27 mouse cellular contexts compared by ENCODE assay signal in the genomic region with DNA sequence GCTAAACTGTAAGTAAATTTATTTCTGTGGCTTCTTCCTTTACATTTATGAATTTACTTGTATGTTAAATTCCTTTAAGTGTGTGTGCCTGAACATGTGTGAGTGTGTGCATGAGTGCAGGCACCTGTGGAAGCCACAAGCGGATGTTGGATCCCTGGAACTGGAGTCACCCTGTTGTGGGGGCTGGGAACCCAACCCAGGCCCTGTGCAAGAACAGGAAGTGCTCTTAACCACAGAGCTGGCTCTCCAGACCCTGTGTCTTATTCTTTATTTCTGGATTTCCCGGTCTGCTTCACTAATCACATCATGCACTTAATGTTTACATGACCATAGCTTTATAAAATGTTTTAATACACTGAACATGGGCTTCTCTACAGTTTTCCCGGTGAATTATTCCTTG.
A peak's percentile ranks its signal among the peaks of the same experiment; 100 is the strongest.
DNase-seq lines count a peak whose midpoint lies in the region; ATAC-seq and TF ChIP-seq lines count a peak whose summit lies in the region.
"Had no signal": no experiment of that assay in that cellular context is flagged by ENCODE, and none has a peak within 500 bp of the region (broad histone marks: within the 10 kb centered on the region; RNA-seq: fewer than 3 reads in every experiment).

No protein-coding gene starts in this region.

- H3K36me3 ChIP-seq in thymus, adult 2 months (ENCODE audit: control insufficient read depth, insufficient read depth, low read length), result no peaks in the 10 kb centered on the region
- H3K36me3 ChIP-seq in kidney, embryonic 16.5 days (ENCODE audit: insufficient read depth, low read length), result no peaks in the 10 kb centered on the region
- H3K36me3 ChIP-seq: forebrain, embryonic 10.5 days; G1E; heart, embryonic 10.5 days; heart, embryonic 13.5 days had no signal

- H3K27ac ChIP-seq in thymus, adult 2 months (ENCODE audit: control insufficient read depth, insufficient read depth, low read length), result no peak overlapping the region
- no peak overlapping the region for H3K27ac ChIP-seq in kidney, embryonic 16.5 days (ENCODE audit: low read length)
- H3K27ac ChIP-seq: forebrain, embryonic 10.5 days; forebrain, embryonic 13.5 days; heart, embryonic 10.5 days; heart, embryonic 13.5 days; hindbrain, embryonic 14.5 days; hindbrain, postnatal 0 days had no signal

- no peak for TF ChIP-seq CTCF in thymus, adult 2 months (IDR thresholded peaks at IDR 0.05; ENCODE audit: borderline replicate concordance, control insufficient read depth, extremely low read depth, insufficient read depth, low read length, poor library complexity)

- peaks cover 3% of the 10 kb centered on the region; the same call in 1 of the 2 replicates for H3K4me1 ChIP-seq in thymus, adult 2 months (replicated peaks; ENCODE audit: control insufficient read depth, insufficient read depth, low read length)
- no peaks in the 10 kb centered on the region for H3K4me1 ChIP-seq in kidney, embryonic 16.5 days (ENCODE audit: insufficient read depth, low read length)
- H3K4me1 ChIP-seq: forebrain, embryonic 10.5 days; forebrain, embryonic 13.5 days had no signal

- 39% methylated on average over 3 of the region's 3 CpGs for WGBS in thymus, adult 2 months
- 81% methylated on average over 3 of the region's 3 CpGs for WGBS in kidney, embryonic 16.5 days

- H3K4me3 ChIP-seq in thymus, adult 2 months (ENCODE audit: control insufficient read depth, insufficient read depth, low read length), result no peak overlapping the region
- H3K4me3 ChIP-seq in kidney, embryonic 16.5 days (ENCODE audit: low read length), result no peak overlapping the region
- H3K4me3 ChIP-seq: forebrain, embryonic 10.5 days; forebrain, embryonic 13.5 days; heart, embryonic 10.5 days; heart, embryonic 13.5 days had no signal

- DNase-seq in thymus, adult 2 months, result peak; percentile 24
- no peak for DNase-seq in thymus, postnatal 10 days (ENCODE audit: low spot score in 2 of 2)
- DNase-seq in thymus, postnatal 14 days, result peak; percentile 37
- no peak for DNase-seq in embryo, embryonic 10.5 days (ENCODE audit: low spot score)
- DNase-seq in cerebellum, adult 11-12 months, result no peak
- DNase-seq: adrenal gland, postnatal 10 days; adrenal gland, postnatal 36 days; B cell, adult 2 months; cerebellum, adult 2 months; cerebellum, adult 9-11 months; cerebellum, postnatal 25 days; gastrocnemius, postnatal 10 days; gastrocnemius, postnatal 36 days; heart, adult 18-20 months; heart, postnatal 14 days; heart, postnatal 4 days had no signal

- TF ChIP-seq POLR2A in thymus, adult 2 months (IDR thresholded peaks at IDR 0.05; ENCODE audit: control insufficient read depth, extremely low read depth, insufficient read depth, low read length, poor library complexity), result no peak

- H3K9me3 ChIP-seq in kidney, embryonic 16.5 days (ENCODE audit: low read length), result no peaks in the 10 kb centered on the region
- H3K9me3 ChIP-seq: forebrain, embryonic 10.5 days; forebrain, embryonic 13.5 days; heart, embryonic 10.5 days; heart, embryonic 13.5 days had no signal

- H3K27me3 ChIP-seq in thymus, adult 2 months (ENCODE audit: control insufficient read depth, insufficient read depth, low read length), result no peaks in the 10 kb centered on the region
- no peaks in the 10 kb centered on the region for H3K27me3 ChIP-seq in kidney, embryonic 16.5 days (ENCODE audit: insufficient read depth, low read length)
- H3K27me3 ChIP-seq: forebrain, embryonic 13.5 days; heart, embryonic 13.5 days had no signal

- H3K9ac ChIP-seq in kidney, embryonic 16.5 days (replicated peaks; ENCODE audit: low read length), result no peak overlapping the region
- H3K9ac ChIP-seq: forebrain, embryonic 13.5 days; heart, embryonic 13.5 days; hindbrain, embryonic 14.5 days had no signal

- peak; percentile 62 for ATAC-seq in granulocyte monocyte progenitor cell, adult 5-6 weeks (replicated peaks; ENCODE audit: poor library complexity, severe bottlenecking)
- ATAC-seq in kidney, embryonic 16.5 days (ENCODE audit: low FRiP score, low TSS enrichment), result no peak
- ATAC-seq: forebrain, embryonic 13.5 days; forebrain, embryonic 16.5 days; hindbrain, postnatal 0 days; Patski had no signal

- H3K4me2 ChIP-seq in kidney, embryonic 16.5 days (replicated peaks; ENCODE audit: low read depth, low read length), result no peak overlapping the region
- H3K4me2 ChIP-seq: forebrain, embryonic 13.5 days; heart, embryonic 13.5 days; hindbrain, embryonic 14.5 days had no signal

Comparison
In these comparisons a context has a peak if more than half of its experiments do, and no peak if none do; other contexts are left out.
1. DNase-seq: peak in thymus, adult 2 months (single experiment) and thymus, postnatal 14 days (single experiment); none in thymus, postnatal 10 days (0 of 2), embryo, embryonic 10.5 days (single experiment) and cerebellum, adult 11-12 months (single experiment).